Mouse (Mus musculus) cerebellum, adult 2 months (tissue): Measurements from ENCODE around the gene Lsamp. TPM values are rescaled to one million over a fixed set of nuclear protein-coding genes. Genes with fewer than 3 reads are reported as not detected.
A peak's percentile ranks its signal among the peaks of the same experiment; 100 is the strongest.

Source experiments
- DNase-seq, 2 experiments: peaks; one replicate each; pipeline ENCODE4 v3.0.0; 2021
- H3K27ac ChIP-seq: fragments of 200-500 bp; 2 replicates; pipeline ENCODE4 v1.5.1; 2012; ENCODE audit warnings: low read length, control low read depth, inconsistent platforms; ENCODE audit not compliant: insufficient read depth
- H3K27me3 ChIP-seq: fragments of 200-500 bp; 2 replicates; pipeline ENCODE4 v1.6.1; 2012; ENCODE audit warnings: inconsistent platforms, mild to moderate bottlenecking, low read length, moderate library complexity; ENCODE audit not compliant: control insufficient read depth, insufficient read depth
- H3K4me1 ChIP-seq: fragments of 200-500 bp; 2 replicates; pipeline ENCODE4 v1.6.1; 2011; ENCODE audit warnings: low read length; ENCODE audit not compliant: control insufficient read depth, insufficient read depth
- H3K4me3 ChIP-seq: fragments of 200-500 bp; replicated peaks from 2 replicates; pipeline ENCODE3; 2011; ENCODE audit warnings: mild to moderate bottlenecking, low read depth, low read length, control low read depth; ENCODE audit not compliant: insufficient read depth
- CTCF ChIP-seq: fragments of 200-500 bp; IDR thresholded peaks from 2 replicates; pipeline ENCODE4 v1.5.1; 2011; ENCODE audit warnings: low read depth, mild to moderate bottlenecking, control low read depth, low read length, moderate library complexity, borderline replicate concordance; ENCODE audit not compliant: insufficient read depth
- POLR2A ChIP-seq: fragments of 200-500 bp; IDR thresholded peaks from 2 replicates; pipeline ENCODE4 v1.6.1; 2011; ENCODE audit warnings: low read length, control low read depth, borderline replicate concordance; ENCODE audit not compliant: insufficient read depth
- WGBS: fragments of 180-500 bp; shearing (Covaris S2); methylation state at CpG from one replicate; pipeline ENCODE4 v1.1.7; 2018; 5-methylcytosine and 5-hydroxymethylcytosine counted together
- polyA plus RNA-seq: library from polyadenylated mRNA; depleted of rRNA; stranded (reverse); fragments of >200 nt; gene quantifications from 2 replicates; pipeline ENCODE4 v1.2.3, GENCODE M21; 2012

Lsamp gene
- polyA plus RNA-seq, 1 experiment, result 143 TPM

- H3K27me3 ChIP-seq, result no peaks in the 10 kb centered on the region
- WGBS, result 83% methylated on average over 1 of the region's 1 CpGs
- H3K4me1 ChIP-seq, result no peaks in the 10 kb centered on the region
- H3K27ac ChIP-seq, result no peak overlapping the region
- DNase-seq, result no peak
- no peak overlapping the region for H3K4me3 ChIP-seq
- TF ChIP-seq CTCF (no peak), POLR2A (no peak)
These were observed 198.8 kb downstream of the Lsamp start for GRCm38 (mm10) chr16:40182918-40183317.

DNA sequence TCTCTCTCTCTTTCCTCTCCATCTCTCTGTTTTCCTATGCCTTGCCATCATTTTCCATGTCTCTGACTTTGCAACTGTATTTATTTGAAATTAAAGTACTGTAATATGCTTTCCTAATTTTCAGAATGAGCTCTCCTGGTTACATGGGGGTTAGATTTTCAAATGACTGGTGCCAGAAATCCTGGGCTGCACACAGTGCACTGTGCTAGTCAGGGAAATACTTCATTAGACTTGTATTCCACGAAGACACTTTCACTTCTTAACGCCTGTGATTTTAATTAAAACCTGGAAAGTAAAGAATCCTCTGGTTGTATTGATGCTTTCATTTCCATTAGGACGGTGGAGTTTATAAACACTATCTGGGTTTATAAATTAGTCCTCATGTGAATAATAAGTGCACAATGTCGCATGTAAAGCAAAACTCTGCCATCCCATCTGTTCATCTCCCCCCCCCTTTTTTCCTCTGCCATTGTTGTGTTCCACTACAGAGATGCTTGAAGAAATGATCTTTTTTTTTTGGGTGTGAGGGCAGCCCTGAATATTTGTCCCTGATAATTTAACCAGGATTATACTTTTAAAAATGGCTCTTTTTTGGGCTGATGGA lies 203.9 kb downstream of the Lsamp start:
- 35% methylated on average over 4 of the region's 4 CpGs for WGBS
- H3K4me1 ChIP-seq, result no peaks in the 10 kb centered on the region

GRCm38 (mm10) chr16:40194401-40194800 lies 210.2 kb downstream of the Lsamp start:
- TF ChIP-seq CTCF (no peak), POLR2A (no peak)
- Histone ChIP-seq H3K4me1 (peaks cover 3% of the 10 kb centered on the region; the same call in 1 of the 2 replicates), H3K4me3 (no peak overlapping the region), H3K27me3 (no peaks in the 10 kb centered on the region), H3K27ac (no peak overlapping the region)
- WGBS, result 21% methylated on average over 3 of the region's 3 CpGs
- peak; percentile 16 to 42 for DNase-seq

More for the DNA sequence above, 203.9 kb downstream of the Lsamp start:
- DNase-seq, result no peak
- TF ChIP-seq POLR2A, result no peak
- no peak for TF ChIP-seq CTCF
- no peak overlapping the region for H3K27ac ChIP-seq
- H3K4me3 ChIP-seq, result no peak overlapping the region
- no peaks in the 10 kb centered on the region for H3K27me3 ChIP-seq

DNA sequence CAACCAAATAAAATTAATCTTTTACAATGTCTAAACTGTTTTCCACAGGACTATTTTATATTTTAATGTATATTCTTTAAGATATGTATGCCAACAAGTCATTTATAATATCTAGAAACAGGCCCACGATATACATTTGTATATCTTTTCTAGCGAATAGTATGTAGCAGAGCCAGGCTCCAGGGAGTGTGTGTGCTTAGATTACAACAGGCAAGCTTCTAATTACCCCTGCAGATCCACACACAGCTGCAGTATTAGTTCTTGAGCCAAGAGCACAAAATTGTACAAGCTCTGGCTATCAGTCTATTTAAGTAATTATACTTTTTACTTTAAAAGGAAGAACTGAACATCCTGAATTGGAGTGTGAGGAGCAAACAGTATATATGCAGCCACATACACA lies 210.7 kb downstream of the Lsamp start:
- DNase-seq, result no peak
- WGBS, result 87% methylated on average over 2 of the region's 2 CpGs
- Histone ChIP-seq H3K27ac (no peak overlapping the region), H3K4me1 (peaks cover 3% of the 10 kb centered on the region; the same call in 1 of the 2 replicates), H3K27me3 (no peaks in the 10 kb centered on the region), H3K4me3 (no peak overlapping the region)
- TF ChIP-seq POLR2A (no peak), CTCF (no peak)

DNA sequence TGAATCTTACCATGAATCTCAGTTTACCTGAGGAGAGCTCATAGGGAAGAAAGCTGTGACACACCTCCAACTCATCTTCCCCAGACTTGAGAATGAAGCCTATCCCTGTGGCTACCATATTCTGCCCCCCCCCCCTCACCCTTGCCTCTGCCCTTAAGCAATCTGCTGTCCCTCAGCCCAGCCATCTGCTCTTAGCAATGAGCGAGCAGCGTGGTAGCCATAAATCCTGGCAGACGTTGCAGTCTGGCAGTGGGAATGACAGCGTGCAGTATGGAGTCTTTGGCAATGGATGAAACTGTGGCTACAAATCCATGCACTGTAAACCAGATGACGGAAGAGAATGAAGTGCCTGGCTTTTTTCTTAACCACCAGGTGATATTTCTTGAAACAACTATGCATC lies 244.5 kb downstream of the Lsamp start:
- no peaks in the 10 kb centered on the region; the same call in 1 of the 2 replicates for H3K4me1 ChIP-seq

GRCm38 (mm10) chr16:40233066-40233465 lies 248.9 kb downstream of the Lsamp start:
- peaks cover 2% of the 10 kb centered on the region; the same call in 1 of the 2 replicates for H3K4me1 ChIP-seq
- DNase-seq, result no peak
- TF ChIP-seq CTCF, result no peak
- TF ChIP-seq POLR2A, result no peak
- H3K4me3 ChIP-seq, result no peak overlapping the region
- H3K27ac ChIP-seq, result no peak overlapping the region
- WGBS, result 67% methylated on average over 2 of the region's 2 CpGs
- H3K27me3 ChIP-seq, result no peaks in the 10 kb centered on the region; the same call in 1 of the 2 replicates

More for the DNA sequence above, 244.5 kb downstream of the Lsamp start:
- Histone ChIP-seq H3K4me3 (no peak overlapping the region), H3K27me3 (no peaks in the 10 kb centered on the region), H3K27ac (no peak overlapping the region)
- 14% methylated on average over 5 of the region's 5 CpGs for WGBS
- DNase-seq, result peak; percentile 89 to 97
- TF ChIP-seq POLR2A (no peak), CTCF (no peak)

- 89% methylated on average over 13 of the region's 13 CpGs for WGBS
- no peak overlapping the region for H3K27ac ChIP-seq
- H3K4me3 ChIP-seq, result no peak overlapping the region
- TF ChIP-seq CTCF, result no peak
- TF ChIP-seq POLR2A, result no peak
- 0 out of 2 replicates have a peak, but pooled peaks cover 2% of the 10 kb centered on the region for H3K4me1 ChIP-seq
- H3K27me3 ChIP-seq, result no peaks in the 10 kb centered on the region; the same call in 1 of the 2 replicates
- no peak for DNase-seq
These were observed 250.2 kb downstream of the Lsamp start for GRCm38 (mm10) chr16:40234151-40234895.
